ENCODE assay signal across 10 mouse cellular contexts in genomic region chr2:74658024-74658666, GRCm38 (mm10). TPM values are rescaled to one million over a fixed set of nuclear protein-coding genes. Genes with fewer than 3 reads are reported as not detected.
DNase-seq lines count a peak whose midpoint lies in the region; ATAC-seq and TF ChIP-seq lines count a peak whose summit lies in the region.
"Had no signal": no experiment of that assay in that cellular context is flagged by ENCODE, and none has a peak within 500 bp of the region (broad histone marks: within the 10 kb centered on the region; RNA-seq: fewer than 3 reads in every experiment).

No protein-coding gene starts in this region.

- no peak for TF ChIP-seq CTCF in intestine, postnatal 0 days (IDR thresholded peaks at IDR 0.05; ENCODE audit: low read depth)

- no peak overlapping the region for H3K4me2 ChIP-seq in lung, embryonic 15.5 days
- H3K4me2 ChIP-seq in intestine, postnatal 0 days (replicated peaks; ENCODE audit: low read depth), result peak overlapping the region; percentile 41
- H3K4me2 ChIP-seq in neural tube, embryonic 13.5 days, result 0 out of 2 replicates have a peak overlapping the region, but pooled peaks have one; percentile 13

- H3K4me3 ChIP-seq in lung, embryonic 15.5 days, result peak overlapping the region; percentile 8; the same call in 1 of the 2 replicates
- peak overlapping the region; percentile 27 for H3K4me3 ChIP-seq in intestine, postnatal 0 days (ENCODE audit: low read depth, low read length)
- peak overlapping the region; percentile 20 for H3K4me3 ChIP-seq in neural tube, embryonic 13.5 days
- H3K4me3 ChIP-seq: erythroblast, embryonic 14.5 days had no signal

- peak; percentile 16 to 35 for DNase-seq in cerebellum, postnatal 14 days
- no peak for DNase-seq in cerebellum, postnatal 25 days
- no peak for DNase-seq in lung, postnatal 14 days
- no peak for DNase-seq in left cerebral cortex, adult 9 months (ENCODE audit: low spot score in 2 of 2)
- DNase-seq in adrenal gland, adult 2 months, result no peak
- DNase-seq: layer of hippocampus, postnatal 36 days had no signal

- H3K36me3 ChIP-seq in lung, embryonic 15.5 days, result no peaks in the 10 kb centered on the region
- H3K36me3 ChIP-seq in intestine, postnatal 0 days (ENCODE audit: control insufficient read depth, insufficient read depth), result no peaks in the 10 kb centered on the region
- H3K36me3 ChIP-seq in neural tube, embryonic 13.5 days, result no peaks in the 10 kb centered on the region

- no peak for ATAC-seq in lung, embryonic 15.5 days (ENCODE audit: borderline replicate concordance, extremely low read depth, low FRiP score, low TSS enrichment)
- ATAC-seq in intestine, postnatal 0 days, result no peak
- ATAC-seq in neural tube, embryonic 13.5 days (ENCODE audit: low read depth), result no peak

- H3K4me1 ChIP-seq in lung, embryonic 15.5 days, result peaks cover 26% of the 10 kb centered on the region
- no peaks in the 10 kb centered on the region for H3K4me1 ChIP-seq in intestine, postnatal 0 days (replicated peaks; ENCODE audit: control insufficient read depth, insufficient read depth, low read length)
- peaks cover 19% of the 10 kb centered on the region for H3K4me1 ChIP-seq in neural tube, embryonic 13.5 days (replicated peaks)

- WGBS in lung, embryonic 15.5 days, result 3% methylated on average over 15 of the region's 15 CpGs
- 5% methylated on average over 15 of the region's 15 CpGs for WGBS in intestine, postnatal 0 days
- WGBS in neural tube, embryonic 13.5 days, result 2% methylated on average over 15 of the region's 15 CpGs

- no peak overlapping the region for H3K27ac ChIP-seq in lung, embryonic 15.5 days
- no peak overlapping the region for H3K27ac ChIP-seq in intestine, postnatal 0 days (ENCODE audit: low read depth, low read length)
- 0 out of 2 replicates have a peak overlapping the region, but pooled peaks have one; percentile 0 for H3K27ac ChIP-seq in neural tube, embryonic 13.5 days (replicated peaks)

- H3K27me3 ChIP-seq in lung, embryonic 15.5 days, result peaks cover 96% of the 10 kb centered on the region
- H3K27me3 ChIP-seq in intestine, postnatal 0 days (replicated peaks; ENCODE audit: control insufficient read depth, insufficient read depth, low read length), result peaks cover 95% of the 10 kb centered on the region
- peaks cover 94% of the 10 kb centered on the region for H3K27me3 ChIP-seq in neural tube, embryonic 13.5 days

- H3K9ac ChIP-seq in lung, embryonic 15.5 days, result no peak overlapping the region
- no peak overlapping the region for H3K9ac ChIP-seq in intestine, postnatal 0 days (ENCODE audit: low read depth, low read length)
- H3K9ac ChIP-seq in neural tube, embryonic 13.5 days, result peak overlapping the region; percentile 31; the same call in 1 of the 2 replicates

- no peaks in the 10 kb centered on the region for H3K9me3 ChIP-seq in lung, embryonic 15.5 days
- H3K9me3 ChIP-seq in intestine, postnatal 0 days (ENCODE audit: control insufficient read depth), result no peaks in the 10 kb centered on the region
- no peaks in the 10 kb centered on the region for H3K9me3 ChIP-seq in neural tube, embryonic 13.5 days

RNA-seq across cellular contexts. Expression of gene Evx2, which starts 1.2 kb away (rescaled TPM):
- polyA plus RNA-seq in lung, embryonic 15.5 days (2015; fragmentation: Nextera tagmentation; extraction: Ambion mirVana), result not detected in 2 replicates
- not detected in 2 replicates for polyA plus RNA-seq in intestine, postnatal 0 days (2015; fragmentation: Nextera tagmentation; extraction: Ambion mirVana)
- 0.43 and 0.67 TPM in 2 replicates for polyA plus RNA-seq in neural tube, embryonic 13.5 days (2015; fragmentation: Nextera tagmentation; extraction: Ambion mirVana)
- total RNA-seq in adrenal gland, adult 2 months (2021), result not detected
- not detected in 2 replicates for polyA plus RNA-seq in adrenal gland, adult 2 months (2012; rRNA removed)
- total RNA-seq: layer of hippocampus, postnatal 36 days had no signal
- polyA plus RNA-seq: erythroblast, embryonic 14.5 days had no signal

RNA-seq across cellular contexts. Expression of gene Hoxd13, which starts 10.0 kb away (rescaled TPM):
- not detected in 2 replicates for polyA plus RNA-seq in lung, embryonic 15.5 days (2015; fragmentation: Nextera tagmentation; extraction: Ambion mirVana)
- not detected in 2 replicates for polyA plus RNA-seq in intestine, postnatal 0 days (2015; fragmentation: Nextera tagmentation; extraction: Ambion mirVana)
- 0.10 and 0.19 TPM in 2 replicates for polyA plus RNA-seq in neural tube, embryonic 13.5 days (2015; fragmentation: Nextera tagmentation; extraction: Ambion mirVana)
- total RNA-seq in adrenal gland, adult 2 months (2021), result not detected
- not detected in 2 replicates for polyA plus RNA-seq in adrenal gland, adult 2 months (2012; rRNA removed)
- total RNA-seq: layer of hippocampus, postnatal 36 days had no signal
- polyA plus RNA-seq: erythroblast, embryonic 14.5 days had no signal

RNA-seq across cellular contexts. Expression of gene Hoxd12, which starts 16.7 kb away (rescaled TPM):
- polyA plus RNA-seq in lung, embryonic 15.5 days (2015; fragmentation: Nextera tagmentation; extraction: Ambion mirVana), result not detected in 2 replicates
- 0.12 TPM in 1 of 2 replicates, not detected in the other for polyA plus RNA-seq in intestine, postnatal 0 days (2015; fragmentation: Nextera tagmentation; extraction: Ambion mirVana)
- polyA plus RNA-seq in neural tube, embryonic 13.5 days (2015; fragmentation: Nextera tagmentation; extraction: Ambion mirVana), result 0.50 and 1.7 TPM in 2 replicates
- total RNA-seq in adrenal gland, adult 2 months (2021), result not detected
- not detected in 2 replicates for polyA plus RNA-seq in adrenal gland, adult 2 months (2012; rRNA removed)
- total RNA-seq: layer of hippocampus, postnatal 36 days had no signal
- polyA plus RNA-seq: erythroblast, embryonic 14.5 days had no signal

RNA-seq across cellular contexts. Expression of gene Hoxd11, which starts 21.2 kb away (rescaled TPM):
- not detected in 2 replicates for polyA plus RNA-seq in lung, embryonic 15.5 days (2015; fragmentation: Nextera tagmentation; extraction: Ambion mirVana)
- 0.64 TPM in 1 of 2 replicates, not detected in the other for polyA plus RNA-seq in intestine, postnatal 0 days (2015; fragmentation: Nextera tagmentation; extraction: Ambion mirVana)
- polyA plus RNA-seq in neural tube, embryonic 13.5 days (2015; fragmentation: Nextera tagmentation; extraction: Ambion mirVana), result 4.0 and 6.5 TPM in 2 replicates
- not detected for total RNA-seq in adrenal gland, adult 2 months (2021)
- not detected in 2 replicates for polyA plus RNA-seq in adrenal gland, adult 2 months (2012; rRNA removed)
- total RNA-seq: layer of hippocampus, postnatal 36 days had no signal
- polyA plus RNA-seq: erythroblast, embryonic 14.5 days had no signal

RNA-seq across cellular contexts. Expression of gene Hoxd10, which starts 33.6 kb away (rescaled TPM):
- polyA plus RNA-seq in lung, embryonic 15.5 days (2015; fragmentation: Nextera tagmentation; extraction: Ambion mirVana), result 0.14 and 0.34 TPM in 2 replicates
- 0.10 and 1.6 TPM in 2 replicates for polyA plus RNA-seq in intestine, postnatal 0 days (2015; fragmentation: Nextera tagmentation; extraction: Ambion mirVana)
- polyA plus RNA-seq in neural tube, embryonic 13.5 days (2015; fragmentation: Nextera tagmentation; extraction: Ambion mirVana), result 87.2 and 132 TPM in 2 replicates
- total RNA-seq in adrenal gland, adult 2 months (2021), result not detected
- not detected in 2 replicates for polyA plus RNA-seq in adrenal gland, adult 2 months (2012; rRNA removed)
- total RNA-seq: layer of hippocampus, postnatal 36 days had no signal
- polyA plus RNA-seq: erythroblast, embryonic 14.5 days had no signal

Comparison
In these comparisons a context has a peak if more than half of its experiments do, and no peak if none do; other contexts are left out.
1. DNase-seq: peak in cerebellum, postnatal 14 days (2 of 2); none in cerebellum, postnatal 25 days (0 of 2), lung, postnatal 14 days (single experiment), left cerebral cortex, adult 9 months (0 of 2) and adrenal gland, adult 2 months (single experiment).
2. Peak in every context shown above with its lines, with median percentiles within 50 percentile points of each other: H3K4me3 ChIP-seq.